Mouse (Mus musculus): Measurements from ENCODE around the gene Timm13.

The Timm13 gene

GRCm38 (mm10) chr10:80900318-80901247, at the start of gene Timm13:
Timm13 (minus strand) TSS chr10:80900969.
- peak; percentile 99 for DNase-seq (ENCODE audit: low spot score in 2 of 2)

- DNase-seq (ENCODE audit: low spot score in 2 of 2), result no peak
These were observed 49.5 kb upstream of the Timm13 start for GRCm38 (mm10) chr10:80950314-80950713.

GRCm38 (mm10) chr10:80949081-80949480, 48.3 kb upstream of the Timm13 start:
- no peak for DNase-seq (ENCODE audit: low spot score in 2 of 2)

- DNase-seq (ENCODE audit: low spot score in 2 of 2), result no peak
These were observed 47.8 kb upstream of the Timm13 start for GRCm38 (mm10) chr10:80948570-80948969.

GRCm38 (mm10) chr10:80947802-80948201, 47.0 kb upstream of the Timm13 start:
- DNase-seq (ENCODE audit: low spot score in 2 of 2), result no peak

- no peak for DNase-seq (ENCODE audit: low spot score in 2 of 2)
These were observed 46.1 kb upstream of the Timm13 start for GRCm38 (mm10) chr10:80946684-80947437.

GRCm38 (mm10) chr10:80944231-80944630, 43.5 kb upstream of the Timm13 start:
- DNase-seq (ENCODE audit: low spot score in 2 of 2), result no peak

GRCm38 (mm10) chr10:80943701-80944100, 42.9 kb upstream of the Timm13 start:
- no peak for DNase-seq (ENCODE audit: low spot score in 2 of 2)

GRCm38 (mm10) chr10:80942919-80943318, 42.1 kb upstream of the Timm13 start:
- no peak for DNase-seq (ENCODE audit: low spot score in 2 of 2)

- no peak for DNase-seq (ENCODE audit: low spot score in 2 of 2)
These were observed 40.2 kb upstream of the Timm13 start for GRCm38 (mm10) chr10:80940988-80941347.

- DNase-seq (ENCODE audit: low spot score in 2 of 2), result no peak
These were observed 39.7 kb upstream of the Timm13 start for GRCm38 (mm10) chr10:80940320-80940987.

GRCm38 (mm10) chr10:80939671-80940070, 38.9 kb upstream of the Timm13 start:
- peak; percentile 65 to 76 for DNase-seq (ENCODE audit: low spot score in 2 of 2)

GRCm38 (mm10) chr10:80938831-80939550, 38.2 kb upstream of the Timm13 start:
- DNase-seq (ENCODE audit: low spot score in 2 of 2), result no peak

GRCm38 (mm10) chr10:80937646-80938045, 36.9 kb upstream of the Timm13 start:
- DNase-seq (ENCODE audit: low spot score in 2 of 2), result peak in 1 of 2 experiments; percentile 29

- DNase-seq (ENCODE audit: low spot score in 2 of 2), result no peak
These were observed 36.0 kb upstream of the Timm13 start for GRCm38 (mm10) chr10:80936810-80937164.

GRCm38 (mm10) chr10:80936135-80936809, 35.5 kb upstream of the Timm13 start:
- no peak for DNase-seq (ENCODE audit: low spot score in 2 of 2)

- DNase-seq (ENCODE audit: low spot score in 2 of 2), result no peak
These were observed 34.9 kb upstream of the Timm13 start for GRCm38 (mm10) chr10:80935698-80936097.

- peak; percentile 53 to 68 for DNase-seq (ENCODE audit: low spot score in 2 of 2)
These were observed 34.5 kb upstream of the Timm13 start for GRCm38 (mm10) chr10:80935241-80935640.

- DNase-seq (ENCODE audit: low spot score in 2 of 2), result no peak
These were observed 33.6 kb upstream of the Timm13 start for GRCm38 (mm10) chr10:80934136-80934985.

- DNase-seq (ENCODE audit: low spot score in 2 of 2), result peak; percentile 56 to 61
These were observed 32.7 kb upstream of the Timm13 start for GRCm38 (mm10) chr10:80933421-80933979.
